Mouse (Mus musculus): ENCODE results near the gene Avil.

- TF ChIP-seq EP300 (optimal IDR thresholded peaks at IDR 0.05) (no peak), CTCF (IDR thresholded peaks at IDR 0.05; ENCODE audit: low read depth) (no peak)
Observed at GRCm38 (mm10) chr10:127068360-127069038, 68.0 kb downstream of the Avil start.

Measured in stomach, postnatal 0 days (tissue).